Mouse (Mus musculus) C2C12 (cell line): ENCODE data around the gene Atp1b1.

Source experiments
- CTCF ChIP-seq: IDR thresholded peaks from one replicate; pipeline ENCODE4 v1.5.1; 2011; ENCODE audit not compliant: control insufficient read depth, insufficient read depth, insufficient read length
- USF1 ChIP-seq: IDR thresholded peaks from one replicate; pipeline ENCODE4 v1.6.1; 2011; ENCODE audit warnings: low read depth, mild to moderate bottlenecking, control low read depth, moderate library complexity

GRCm38 (mm10) chr1:164397672-164398071, 60.5 kb downstream of the Atp1b1 start:
- TF ChIP-seq USF1 (no peak), CTCF (no peak)
